Comparison of ENCODE assay signal across 8 mouse cellular contexts in genomic region chr2:39007865-39008264, GRCm38 (mm10). TPM values are rescaled to one million over a fixed set of nuclear protein-coding genes. Genes with fewer than 3 reads are reported as not detected.
A peak's percentile ranks its signal among the peaks of the same experiment; 100 is the strongest.
DNase-seq lines count a peak whose midpoint lies in the region; ATAC-seq and TF ChIP-seq lines count a peak whose summit lies in the region.

No protein-coding gene starts in this region.

- no peaks in the 10 kb centered on the region for H3K9me3 ChIP-seq in heart, embryonic 10.5 days
- H3K9me3 ChIP-seq in kidney, embryonic 14.5 days (ENCODE audit: control insufficient read depth, low read length) = no peaks in the 10 kb centered on the region
- no peaks in the 10 kb centered on the region for H3K9me3 ChIP-seq in limb, embryonic 15.5 days
- H3K9me3 ChIP-seq in midbrain, postnatal 0 days (ENCODE audit: low read length) = no peaks in the 10 kb centered on the region

- peak overlapping the region; percentile 91 for H3K4me3 ChIP-seq in C2C12 (ENCODE audit: insufficient read depth, poor library complexity, severe bottlenecking)
- peak overlapping the region; percentile 99 for H3K4me3 ChIP-seq in embryonic fibroblast, embryonic 13.5 days (ENCODE audit: insufficient read depth, low read length)
- peak overlapping the region; percentile 86 for H3K4me3 ChIP-seq in heart, embryonic 10.5 days
- peak overlapping the region; percentile 73 for H3K4me3 ChIP-seq in kidney, embryonic 14.5 days (ENCODE audit: low read length)
- peak overlapping the region; percentile 92 for H3K4me3 ChIP-seq in limb, embryonic 15.5 days
- peak overlapping the region; percentile 76 for H3K4me3 ChIP-seq in midbrain, postnatal 0 days (ENCODE audit: low read depth, low read length)

- H3K36me3 ChIP-seq in C2C12 (ENCODE audit: control insufficient read depth, insufficient read depth) = peaks cover 25% of the 10 kb centered on the region
- peaks cover 23% of the 10 kb centered on the region for H3K36me3 ChIP-seq in heart, embryonic 10.5 days
- peaks cover 17% of the 10 kb centered on the region for H3K36me3 ChIP-seq in kidney, embryonic 14.5 days (ENCODE audit: control insufficient read depth, insufficient read depth, low read length)
- peaks cover 21% of the 10 kb centered on the region for H3K36me3 ChIP-seq in limb, embryonic 15.5 days
- peaks cover 2% of the 10 kb centered on the region; the same call in 1 of the 2 replicates for H3K36me3 ChIP-seq in midbrain, postnatal 0 days (ENCODE audit: insufficient read depth, low read length)

- H3K27me3 ChIP-seq in C2C12 (ENCODE audit: control insufficient read depth, insufficient read depth, insufficient read length) = no peaks in the 10 kb centered on the region
- no peaks in the 10 kb centered on the region for H3K27me3 ChIP-seq in heart, embryonic 10.5 days (ENCODE audit: insufficient read depth, poor library complexity, severe bottlenecking)
- no peaks in the 10 kb centered on the region for H3K27me3 ChIP-seq in kidney, embryonic 14.5 days (ENCODE audit: control insufficient read depth, insufficient read depth, low read length)
- H3K27me3 ChIP-seq in limb, embryonic 15.5 days = no peaks in the 10 kb centered on the region
- no peaks in the 10 kb centered on the region for H3K27me3 ChIP-seq in midbrain, postnatal 0 days (ENCODE audit: insufficient read depth, low read length)

- peak; percentile 94 for TF ChIP-seq POLR2A in embryonic fibroblast, embryonic 13.5 days (IDR thresholded peaks at IDR 0.05; ENCODE audit: low read depth, low read length)

- peak; percentile 86 for ATAC-seq in kidney, embryonic 14.5 days (ENCODE audit: low FRiP score, low TSS enrichment)
- ATAC-seq in limb, embryonic 15.5 days (ENCODE audit: insufficient number of reproducible peaks, low FRiP score, low TSS enrichment, low read depth) = peak; percentile 83
- peak; percentile 89 for ATAC-seq in midbrain, postnatal 0 days (ENCODE audit: low FRiP score)

- H3K4me2 ChIP-seq in kidney, embryonic 14.5 days (replicated peaks; ENCODE audit: low read depth, low read length) = peak overlapping the region; percentile 71
- peak overlapping the region; percentile 73 for H3K4me2 ChIP-seq in limb, embryonic 15.5 days
- peak overlapping the region; percentile 91 for H3K4me2 ChIP-seq in midbrain, postnatal 0 days (ENCODE audit: low read depth, low read length, poor library complexity, severe bottlenecking)

- peak; percentile 97 for DNase-seq in brain, adult 2 months (ENCODE audit: low read depth, low spot score)
- DNase-seq in heart, embryonic 10.5 days (ENCODE audit: low spot score) = peak; percentile 96
- peak; percentile 95 for DNase-seq in midbrain, postnatal 0 days (ENCODE audit: low spot score)
- DNase-seq in spleen, postnatal 10 days (ENCODE audit: low spot score in 2 of 2) = peak; percentile 88 to 94

- under 1% methylated on average over 44 of the region's 44 CpGs for WGBS in heart, embryonic 10.5 days
- WGBS in kidney, embryonic 14.5 days = under 1% methylated on average over 41 of the region's 44 CpGs
- under 1% methylated on average over 43 of the region's 44 CpGs for WGBS in limb, embryonic 15.5 days
- WGBS in midbrain, postnatal 0 days = 0% methylated on average over 36 of the region's 44 CpGs

- peaks cover 93% of the 10 kb centered on the region for H3K79me2 ChIP-seq in C2C12 (ENCODE audit: control insufficient read depth, insufficient read depth)

- peak overlapping the region; percentile 96 for H3ac ChIP-seq in C2C12 (ENCODE audit: control insufficient read depth, insufficient read length, low read depth)

- H3K27ac ChIP-seq in embryonic fibroblast, embryonic 13.5 days (ENCODE audit: insufficient read depth, low read length) = peak overlapping the region; percentile 99
- peak overlapping the region; percentile 89 for H3K27ac ChIP-seq in heart, embryonic 10.5 days
- peak overlapping the region; percentile 81 for H3K27ac ChIP-seq in kidney, embryonic 14.5 days (ENCODE audit: low read depth, low read length)
- H3K27ac ChIP-seq in limb, embryonic 15.5 days = peak overlapping the region; percentile 94
- peak overlapping the region; percentile 91 for H3K27ac ChIP-seq in midbrain, postnatal 0 days (ENCODE audit: low read depth, low read length)

- H3K9ac ChIP-seq in kidney, embryonic 14.5 days (ENCODE audit: low read depth, low read length) = peak overlapping the region; percentile 72
- peak overlapping the region; percentile 87 for H3K9ac ChIP-seq in limb, embryonic 15.5 days
- H3K9ac ChIP-seq in midbrain, postnatal 0 days (replicated peaks; ENCODE audit: low read length, poor library complexity, severe bottlenecking) = peak overlapping the region; percentile 91

- peaks cover 60% of the 10 kb centered on the region for H3K79me3 ChIP-seq in C2C12 (ENCODE audit: low read depth)

- no peak for TF ChIP-seq CTCF in C2C12 (IDR thresholded peaks at IDR 0.05; ENCODE audit: control insufficient read depth, insufficient read depth, insufficient read length)
- no peak for TF ChIP-seq CTCF in embryonic fibroblast, embryonic 13.5 days (IDR thresholded peaks at IDR 0.05; ENCODE audit: borderline replicate concordance, insufficient read depth, low read length)
- 0 out of 2 replicates have a peak, but pooled peaks have one; percentile 16 for TF ChIP-seq CTCF in midbrain, postnatal 0 days (IDR thresholded peaks at IDR 0.05)

- H3K4me1 ChIP-seq in embryonic fibroblast, embryonic 13.5 days (ENCODE audit: control insufficient read depth, insufficient read depth, low read length) = peaks cover 17% of the 10 kb centered on the region
- H3K4me1 ChIP-seq in heart, embryonic 10.5 days = peaks cover 39% of the 10 kb centered on the region
- peaks cover 28% of the 10 kb centered on the region for H3K4me1 ChIP-seq in kidney, embryonic 14.5 days (ENCODE audit: control insufficient read depth, insufficient read depth, low read length)
- H3K4me1 ChIP-seq in limb, embryonic 15.5 days = peaks cover 47% of the 10 kb centered on the region
- peaks cover 15% of the 10 kb centered on the region for H3K4me1 ChIP-seq in midbrain, postnatal 0 days (ENCODE audit: insufficient read depth, low read length)

TF ChIP-seq in C2C12, 6 proteins besides CTCF, POLR2A, EP300 and RAD21:
- TF ChIP-seq MYOG (IDR thresholded peaks at IDR 0.05; ENCODE audit: control insufficient read depth, extremely low read depth, insufficient read length) (no peak), MYOD1 (IDR thresholded peaks at IDR 0.05; ENCODE audit: control insufficient read depth, insufficient read length, low read depth) (no peak), MAX (IDR thresholded peaks at IDR 0.05) (peak; percentile 67), USF1 (IDR thresholded peaks at IDR 0.05; ENCODE audit: low read depth) (no peak), CEBPB (IDR thresholded peaks at IDR 0.05; ENCODE audit: low read depth) (no peak), FOSL1 (IDR thresholded peaks at IDR 0.05; ENCODE audit: insufficient read depth, low read length, poor library complexity, severe bottlenecking) (no peak)

RNA-seq across cellular contexts. Expression of gene Rpl35, which starts 2.4 kb away (rescaled TPM):
- polyA plus RNA-seq in C2C12 (2012; fragmentation: generic; extraction: Trizol) = 1,492 TPM
- polyA plus RNA-seq in embryonic fibroblast, embryonic 13.5 days (2011; ENCODE audit: insufficient read length, low read depth, missing spikeins) = 266 and 282 TPM in 2 replicates
- 724 and 889 TPM in 2 replicates for polyA plus RNA-seq in heart, embryonic 10.5 days (2016; fragmentation: Nextera tagmentation; extraction: Ambion mirVana)
- polyA plus RNA-seq in kidney, embryonic 14.5 days (2014; fragmentation: Nextera tagmentation; extraction: Ambion mirVana) = 1,034 and 1,450 TPM in 2 replicates
- 906 and 974 TPM in 2 replicates for polyA plus RNA-seq in limb, embryonic 15.5 days (2015; fragmentation: Nextera tagmentation; extraction: Ambion mirVana)
- 82.4 and 110 TPM in 2 replicates for total RNA-seq in midbrain, postnatal 0 days (2014; rRNA removed)
- 566 and 596 TPM in 2 replicates for polyA plus RNA-seq in midbrain, postnatal 0 days (2015; fragmentation: Nextera tagmentation; extraction: Ambion mirVana)

RNA-seq across cellular contexts. Expression of gene Arpc5l, which starts 2.7 kb away (rescaled TPM):
- 73.7 TPM for polyA plus RNA-seq in C2C12 (2012; fragmentation: generic; extraction: Trizol)
- 54.6 and 64.3 TPM in 2 replicates for polyA plus RNA-seq in embryonic fibroblast, embryonic 13.5 days (2011; ENCODE audit: insufficient read length, low read depth, missing spikeins)
- 93.9 and 118 TPM in 2 replicates for polyA plus RNA-seq in heart, embryonic 10.5 days (2016; fragmentation: Nextera tagmentation; extraction: Ambion mirVana)
- polyA plus RNA-seq in kidney, embryonic 14.5 days (2014; fragmentation: Nextera tagmentation; extraction: Ambion mirVana) = 139 and 148 TPM in 2 replicates
- polyA plus RNA-seq in limb, embryonic 15.5 days (2015; fragmentation: Nextera tagmentation; extraction: Ambion mirVana) = 117 TPM in 2 replicates
- 62.6 and 63.2 TPM in 2 replicates for total RNA-seq in midbrain, postnatal 0 days (2014; rRNA removed)
- 162 and 177 TPM in 2 replicates for polyA plus RNA-seq in midbrain, postnatal 0 days (2015; fragmentation: Nextera tagmentation; extraction: Ambion mirVana)

RNA-seq across cellular contexts. Expression of gene Wdr38, which starts 10.6 kb away (rescaled TPM):
- polyA plus RNA-seq in C2C12 (2012; fragmentation: generic; extraction: Trizol) = 0.61 TPM
- 0.26 and 0.67 TPM in 2 replicates for polyA plus RNA-seq in embryonic fibroblast, embryonic 13.5 days (2011; ENCODE audit: insufficient read length, low read depth, missing spikeins)
- 0.89 and 1.4 TPM in 2 replicates for polyA plus RNA-seq in heart, embryonic 10.5 days (2016; fragmentation: Nextera tagmentation; extraction: Ambion mirVana)
- 1.4 and 1.7 TPM in 2 replicates for polyA plus RNA-seq in kidney, embryonic 14.5 days (2014; fragmentation: Nextera tagmentation; extraction: Ambion mirVana)
- polyA plus RNA-seq in limb, embryonic 15.5 days (2015; fragmentation: Nextera tagmentation; extraction: Ambion mirVana) = 1.5 and 1.7 TPM in 2 replicates
- total RNA-seq in midbrain, postnatal 0 days (2014; rRNA removed) = 0.71 and 3.4 TPM in 2 replicates
- polyA plus RNA-seq in midbrain, postnatal 0 days (2015; fragmentation: Nextera tagmentation; extraction: Ambion mirVana) = 0.49 and 0.72 TPM in 2 replicates

RNA-seq across cellular contexts. Expression of gene Golga1, which starts 57.5 kb away (rescaled TPM):
- polyA plus RNA-seq in C2C12 (2012; fragmentation: generic; extraction: Trizol) = 4.1 TPM
- 28.0 and 36.3 TPM in 2 replicates for polyA plus RNA-seq in embryonic fibroblast, embryonic 13.5 days (2011; ENCODE audit: insufficient read length, low read depth, missing spikeins)
- 18.1 and 18.5 TPM in 2 replicates for polyA plus RNA-seq in heart, embryonic 10.5 days (2016; fragmentation: Nextera tagmentation; extraction: Ambion mirVana)
- polyA plus RNA-seq in kidney, embryonic 14.5 days (2014; fragmentation: Nextera tagmentation; extraction: Ambion mirVana) = 22.7 and 30.4 TPM in 2 replicates
- 29.3 and 29.6 TPM in 2 replicates for polyA plus RNA-seq in limb, embryonic 15.5 days (2015; fragmentation: Nextera tagmentation; extraction: Ambion mirVana)
- 22.2 and 33.4 TPM in 2 replicates for total RNA-seq in midbrain, postnatal 0 days (2014; rRNA removed)
- 27.2 and 27.5 TPM in 2 replicates for polyA plus RNA-seq in midbrain, postnatal 0 days (2015; fragmentation: Nextera tagmentation; extraction: Ambion mirVana)

Comparison
In these comparisons a context has a peak if more than half of its experiments do, and no peak if none do; other contexts are left out.
1. Peak in every context shown above with its lines: DNase-seq, ATAC-seq, H3K4me3 ChIP-seq and H3K27ac ChIP-seq.